Mouse (Mus musculus): ENCODE results near the gene Slc16a11.

Gene Slc16a11

DNA sequence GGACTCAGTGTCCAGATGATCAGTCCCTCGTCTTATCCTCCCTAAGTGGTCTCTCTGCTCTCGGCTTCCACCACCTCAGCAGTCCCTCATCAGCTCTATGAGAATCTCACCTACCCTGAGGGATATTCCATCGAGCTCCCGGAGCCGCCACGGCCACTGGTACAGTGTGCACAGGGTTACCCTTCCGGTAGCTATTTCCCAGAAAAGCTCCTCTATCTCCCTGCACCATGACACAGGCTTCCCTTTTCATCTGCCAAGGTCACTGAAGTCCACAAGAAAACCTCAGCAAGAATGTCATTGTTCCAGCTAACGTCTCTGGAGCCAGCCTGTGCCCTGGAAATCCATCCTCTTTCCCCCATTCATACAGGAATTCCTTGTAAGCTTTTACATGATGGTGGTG lies 39.3 kb downstream of the Slc16a11 start:
- DNase-seq (ENCODE audit: low spot score): no peak

GRCm38 (mm10) chr11:70254337-70254736 lies 41.8 kb downstream of the Slc16a11 start:
- DNase-seq (ENCODE audit: low spot score): no peak

GRCm38 (mm10) chr11:70254931-70255531 lies 42.5 kb downstream of the Slc16a11 start, which contains the start of gene Alox12:
TSS of gene Alox12 (minus strand) at chr11:70255353.
- no peak for DNase-seq (ENCODE audit: low spot score)

- no peak for DNase-seq (ENCODE audit: low spot score)
Observed at GRCm38 (mm10) chr11:70259035-70259434, 46.5 kb downstream of the Slc16a11 start.

DNA sequence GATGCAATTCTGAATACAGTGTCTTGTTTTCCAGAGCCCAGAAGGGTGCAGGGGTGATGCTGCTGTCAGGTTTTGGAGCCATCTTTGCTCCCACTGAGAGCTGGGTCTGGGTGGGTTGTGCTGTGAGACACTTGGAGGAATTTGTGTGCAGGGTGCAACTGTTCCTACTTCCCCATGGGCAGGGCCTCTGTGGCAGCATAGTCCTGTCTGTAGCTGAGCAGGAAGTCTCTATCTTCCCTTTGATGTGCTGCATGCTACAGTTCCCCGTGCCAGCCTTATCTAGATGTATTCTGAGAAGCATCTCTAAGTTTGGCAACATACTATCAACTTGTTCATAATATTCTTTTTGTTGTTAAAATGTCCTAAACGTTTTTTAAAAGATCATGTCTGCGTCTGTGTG lies 52.7 kb downstream of the Slc16a11 start:
- DNase-seq (ENCODE audit: low spot score): no peak

DNA sequence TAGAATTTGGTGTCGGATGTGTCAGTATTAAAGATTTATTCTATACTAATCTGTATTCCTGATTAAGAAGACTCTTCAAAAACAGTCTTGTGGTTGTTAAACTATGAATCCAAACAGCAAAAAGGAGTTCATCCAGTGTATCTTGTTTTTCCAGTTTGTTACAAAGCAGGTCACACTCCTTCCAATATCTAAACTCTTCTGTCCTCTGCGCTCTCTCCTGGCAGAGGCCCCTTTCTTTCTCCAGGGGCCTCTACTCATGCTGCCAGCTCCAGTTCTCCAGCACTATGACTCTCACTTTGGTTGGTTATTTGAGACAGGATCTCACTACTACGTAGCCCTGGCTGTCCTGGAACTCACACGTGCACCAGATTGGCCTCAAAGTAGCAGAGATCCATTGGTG lies 53.3 kb downstream of the Slc16a11 start:
- DNase-seq (ENCODE audit: low spot score): no peak
